Mouse (Mus musculus) brain, embryonic 14.5 days (tissue): Measurements from ENCODE around the gene Ktn1.

Experiments
- CTCF ChIP-seq: fragments of 200-500 bp; IDR thresholded peaks from 2 replicates; pipeline ENCODE4 v1.5.1; 2012; ENCODE audit warnings: inconsistent platforms, mild to moderate bottlenecking, moderate library complexity, borderline replicate concordance; ENCODE audit not compliant: insufficient read depth, insufficient read length; ENCODE audit errors: extremely low read depth
- POLR2A ChIP-seq: fragments of 200-500 bp; IDR thresholded peaks from 2 replicates; pipeline ENCODE4 v1.6.1; 2012; ENCODE audit warnings: mild to moderate bottlenecking, inconsistent platforms, borderline replicate concordance; ENCODE audit not compliant: poor library complexity, insufficient read depth, insufficient read length, severe bottlenecking; ENCODE audit errors: extremely low read depth

- TF ChIP-seq POLR2A, result no peak
- TF ChIP-seq CTCF, result no peak
Measured at GRCm38 (mm10) chr14:47709546-47709945, 61.3 kb downstream of the Ktn1 start.
